Mouse (Mus musculus): ENCODE measurements around the gene Epgn.

Gene Epgn

GRCm38 (mm10) chr5:91027164-91027563 is at the start of gene Epgn:
TSS of gene Epgn (plus strand) at chr5:91027464.
- DNase-seq, result no peak

DNA sequence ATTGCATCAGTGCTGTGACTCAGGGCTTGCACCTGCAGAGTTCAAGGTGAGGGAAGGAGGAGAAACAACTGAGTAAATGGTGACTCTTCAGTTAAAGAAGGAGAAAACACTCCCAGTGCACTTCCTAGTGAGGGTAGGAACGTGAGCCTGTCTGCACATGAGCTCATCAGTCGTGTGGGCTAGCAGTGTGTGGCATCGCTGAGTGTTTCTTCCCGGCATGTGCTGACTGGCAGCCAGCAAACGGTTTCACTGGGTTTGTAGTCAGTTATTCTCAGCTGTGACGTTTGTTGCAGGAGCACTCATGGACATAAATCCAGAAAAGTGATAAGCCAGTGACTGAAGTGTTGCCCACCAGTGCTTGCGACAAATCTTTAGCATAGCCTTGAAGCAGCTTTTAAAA is 47.0 kb upstream of the Epgn start:
- no peak for DNase-seq

DNA sequence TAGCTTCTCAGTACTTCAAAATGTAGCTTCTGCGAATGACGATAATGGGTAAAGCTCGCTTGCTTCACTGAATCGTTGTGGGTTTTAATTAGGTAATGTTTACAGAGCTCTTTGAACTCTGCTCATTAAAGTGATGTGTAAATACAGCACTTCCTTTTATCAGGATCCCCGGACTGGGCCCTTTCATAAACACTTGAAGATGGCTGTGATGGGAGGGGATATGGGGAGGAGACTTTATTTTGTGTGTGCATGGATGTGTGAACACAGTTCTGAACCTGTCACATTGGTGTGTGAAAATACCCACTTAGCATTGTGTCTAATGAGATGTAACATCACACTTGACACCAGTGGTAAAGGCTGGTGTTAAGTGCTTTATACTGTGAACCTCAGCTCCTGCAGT is 39.7 kb upstream of the Epgn start:
- no peak for DNase-seq

- no peak for DNase-seq
Observed at GRCm38 (mm10) chr5:90988149-90988548, 39.1 kb upstream of the Epgn start.

DNA sequence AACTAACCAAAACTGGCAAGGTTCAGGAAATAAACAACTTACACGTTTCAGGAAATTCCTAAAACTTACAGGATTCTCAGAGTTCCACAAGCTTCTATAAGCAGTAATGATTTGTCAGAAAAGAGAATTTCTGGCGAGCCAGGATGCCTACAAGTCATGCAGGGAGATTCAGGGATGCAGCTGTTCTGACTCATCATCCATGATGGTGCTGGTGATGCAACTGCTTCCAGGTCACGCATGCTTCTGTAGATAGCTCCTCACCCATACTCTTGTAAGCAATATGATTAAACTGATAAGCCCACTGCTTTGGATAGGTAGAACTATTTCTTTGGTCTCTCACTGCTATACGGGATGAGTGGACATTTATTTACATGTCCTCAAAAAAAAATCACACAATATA is 38.7 kb upstream of the Epgn start:
- DNase-seq, result no peak

DNA sequence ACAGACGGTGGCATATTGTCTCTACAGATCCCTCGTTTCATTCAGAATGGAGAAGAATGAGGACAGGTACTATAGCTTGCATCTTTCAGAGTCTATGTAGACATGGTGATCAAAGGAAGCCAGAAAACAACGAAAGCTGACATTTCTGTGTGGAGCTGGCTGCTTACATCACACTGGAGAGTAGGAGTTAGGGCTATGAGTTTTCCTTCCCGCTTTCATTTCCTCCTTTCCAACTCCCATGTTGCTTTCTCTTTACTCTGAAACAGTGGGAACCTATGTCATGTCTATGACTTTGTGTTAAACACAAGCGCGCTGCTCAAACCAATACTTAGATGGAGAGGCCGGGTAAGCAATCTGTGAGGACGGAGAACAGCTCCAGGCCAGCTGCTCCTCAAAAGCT is 27.3 kb upstream of the Epgn start:
- no peak for DNase-seq

- DNase-seq, result no peak
Observed at GRCm38 (mm10) chr5:91015216-91015615, 12.0 kb upstream of the Epgn start.

GRCm38 (mm10) chr5:91023114-91023513 is 4.2 kb upstream of the Epgn start:
- DNase-seq, result no peak

GRCm38 (mm10) chr5:91027840-91028239 is 576 bp downstream of the Epgn start:
- DNase-seq, result no peak

GRCm38 (mm10) chr5:91030629-91031028 is 3.4 kb downstream of the Epgn start:
- no peak for DNase-seq

DNA sequence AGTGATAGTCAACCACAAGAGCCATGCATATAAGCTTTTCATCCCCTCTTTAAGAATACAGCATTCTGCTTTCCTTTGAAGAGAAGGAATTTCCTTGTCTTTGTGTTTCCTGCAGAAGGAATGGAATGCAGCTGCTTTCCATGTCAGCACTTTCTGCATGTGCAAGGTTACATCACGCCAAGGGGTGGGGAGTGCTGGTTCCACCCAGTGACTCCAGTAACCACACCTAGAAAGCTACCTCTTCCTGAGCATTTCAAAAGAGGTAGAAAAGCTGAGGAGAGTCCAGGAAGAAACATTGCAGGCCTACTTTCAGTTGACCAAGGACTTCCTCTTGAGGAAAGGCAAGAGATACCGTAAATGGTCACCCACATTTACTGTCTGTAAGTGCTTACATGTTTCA is 8.1 kb downstream of the Epgn start:
- no peak for DNase-seq

GRCm38 (mm10) chr5:91036628-91037027 is 9.4 kb downstream of the Epgn start:
- no peak for DNase-seq

- no peak for DNase-seq
Observed at GRCm38 (mm10) chr5:91037756-91038155, 10.5 kb downstream of the Epgn start.

- peak; percentile 19 to 29 for DNase-seq
Observed at GRCm38 (mm10) chr5:91038547-91038946, 11.3 kb downstream of the Epgn start.

- no peak for DNase-seq
Observed at GRCm38 (mm10) chr5:91038963-91039362, 11.7 kb downstream of the Epgn start.

DNA sequence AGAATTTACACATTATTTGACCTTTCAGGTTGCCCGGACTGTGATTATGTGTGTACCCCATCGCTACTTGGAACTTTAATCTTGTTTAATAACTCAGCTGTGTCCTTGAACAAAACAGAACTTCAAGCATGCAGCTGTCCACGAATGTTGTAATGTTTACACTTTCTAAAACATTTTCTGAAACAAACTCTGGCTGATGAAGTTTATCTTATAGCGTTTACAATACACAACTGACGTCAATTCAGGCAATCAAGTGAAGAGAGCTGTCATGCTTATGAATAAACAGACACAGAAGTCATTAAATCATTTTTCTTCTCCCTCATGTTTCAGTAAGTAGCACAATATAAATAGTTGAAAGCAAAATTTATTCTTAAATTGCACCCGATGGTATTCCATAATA is 20.7 kb downstream of the Epgn start:
- no peak for DNase-seq

- no peak for DNase-seq
Observed at GRCm38 (mm10) chr5:91048397-91048796, 21.1 kb downstream of the Epgn start.

DNA sequence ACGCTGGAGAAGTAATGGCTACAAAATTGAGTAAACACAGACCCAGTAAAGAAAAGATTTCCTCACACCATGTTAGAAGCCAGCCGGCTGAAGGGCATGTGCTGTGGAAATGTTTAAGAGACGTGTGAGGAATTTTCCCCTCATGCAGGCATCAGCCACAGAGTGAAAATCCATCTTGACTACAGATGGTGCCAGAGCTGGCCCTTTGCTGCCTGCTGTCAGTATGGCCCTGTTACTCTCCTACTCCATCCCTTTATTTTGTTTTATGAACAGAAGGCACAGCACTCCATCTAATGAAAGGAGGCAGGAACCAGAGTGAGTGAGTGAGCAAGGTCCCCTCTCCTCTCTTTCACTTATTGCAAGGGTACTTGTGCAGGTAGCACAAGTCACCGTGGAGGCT is 45.1 kb downstream of the Epgn start:
- DNase-seq, result no peak

GRCm38 (mm10) chr5:91073626-91074025 is 46.4 kb downstream of the Epgn start:
- no peak for DNase-seq

DNA sequence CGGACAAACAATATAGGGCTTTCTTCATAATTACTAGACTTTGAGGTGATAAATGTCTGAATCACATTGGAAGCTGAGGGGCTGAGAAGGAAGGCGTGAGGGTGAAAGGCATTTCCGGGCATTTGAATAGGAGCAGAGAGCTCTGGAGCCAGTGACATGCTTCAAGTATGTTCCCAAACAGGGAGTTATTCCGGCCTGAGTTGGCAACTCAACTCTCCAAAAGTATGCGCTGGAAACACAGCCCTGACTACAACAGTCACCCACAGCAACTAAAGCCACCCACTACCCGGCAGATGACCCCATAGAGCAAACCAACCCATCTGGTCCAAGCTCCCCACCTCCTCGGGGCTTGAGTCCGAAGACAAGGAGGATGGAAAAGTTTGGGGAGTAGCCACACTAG is 46.8 kb downstream of the Epgn start:
- DNase-seq, result no peak

DNA sequence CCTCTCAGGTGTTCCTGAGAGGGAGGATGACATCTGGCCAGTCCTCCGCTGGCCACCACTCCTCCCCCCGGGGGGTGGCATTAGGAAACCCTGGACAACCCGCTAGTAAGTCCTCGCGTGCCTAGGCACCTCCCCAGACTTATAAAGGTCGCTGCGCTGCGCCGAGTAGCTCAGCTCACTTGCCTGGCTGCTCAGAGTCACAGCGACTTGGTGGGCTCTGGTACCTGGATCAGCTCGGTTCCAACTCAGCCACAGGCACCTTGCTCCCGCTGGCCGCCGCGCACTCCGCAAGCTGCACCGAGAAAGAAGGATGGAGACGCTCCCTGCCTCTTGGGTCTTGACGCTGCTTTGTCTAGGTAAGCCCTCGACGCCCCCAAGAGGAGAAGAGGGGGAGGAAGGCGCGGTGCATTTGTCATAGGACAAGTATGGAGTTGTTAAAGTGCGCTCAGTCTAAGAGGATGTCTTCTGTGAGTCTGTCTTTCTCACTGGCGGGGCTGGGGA is 47.2 kb downstream of the Epgn start, which contains the start of gene Ereg:
TSS of gene Ereg (plus strand) at position 173 of the 501 bp plus-strand sequence.
- DNase-seq, result no peak

- DNase-seq, result no peak
Observed at GRCm38 (mm10) chr5:91075021-91075420, 47.8 kb downstream of the Epgn start.

DNA sequence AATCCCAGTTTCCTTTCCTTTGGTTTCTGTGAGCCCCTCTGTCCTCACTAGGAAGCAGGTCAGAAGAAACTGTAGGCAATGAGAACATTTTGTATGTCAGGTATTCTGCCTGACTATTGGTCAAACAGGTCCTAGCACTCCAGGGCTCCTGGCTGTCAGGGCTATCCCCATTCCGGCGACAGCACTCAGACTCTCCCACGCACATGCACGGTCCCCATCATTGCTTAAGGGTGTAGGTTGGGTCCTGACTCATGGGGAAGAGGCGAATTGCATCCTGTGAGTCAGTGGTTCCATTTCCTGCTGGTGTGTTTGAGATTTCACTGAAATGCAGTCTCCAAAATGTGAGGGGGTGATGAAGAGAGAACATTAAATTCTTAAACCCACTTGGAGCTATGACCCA is 55.8 kb downstream of the Epgn start:
- no peak for DNase-seq

Measured in kidney, adult 8-10 months (tissue).